Mouse (Mus musculus): ENCODE measurements around the gene Slain1.

GRCm38 (mm10) chr14:103706347-103706746 is 56.3 kb downstream of the Slain1 start:
- TF ChIP-seq POLR2A (IDR thresholded peaks at IDR 0.05; ENCODE audit: borderline replicate concordance, extremely low read depth, insufficient read depth, insufficient read length, poor library complexity, severe bottlenecking) (no peak), CTCF (IDR thresholded peaks at IDR 0.05; ENCODE audit: borderline replicate concordance, extremely low read depth, insufficient read depth, insufficient read length) (no peak)

Data from brain, embryonic 14.5 days (tissue).